Mouse (Mus musculus) bone marrow, adult 2 months (tissue): ENCODE data around the gene Cpa5.

Experiments used
- CTCF ChIP-seq: fragments of 200-500 bp; IDR thresholded peaks from 2 replicates; pipeline ENCODE4 v1.5.1; 2011; ENCODE audit warnings: low read length, control low read depth; ENCODE audit not compliant: control insufficient read depth, insufficient read depth
- POLR2A ChIP-seq: fragments of 200-500 bp; IDR thresholded peaks from 2 replicates; pipeline ENCODE4 v1.6.1; 2011; ENCODE audit warnings: low read depth, mild to moderate bottlenecking, control low read depth, low read length, borderline replicate concordance; ENCODE audit not compliant: control insufficient read depth

DNA sequence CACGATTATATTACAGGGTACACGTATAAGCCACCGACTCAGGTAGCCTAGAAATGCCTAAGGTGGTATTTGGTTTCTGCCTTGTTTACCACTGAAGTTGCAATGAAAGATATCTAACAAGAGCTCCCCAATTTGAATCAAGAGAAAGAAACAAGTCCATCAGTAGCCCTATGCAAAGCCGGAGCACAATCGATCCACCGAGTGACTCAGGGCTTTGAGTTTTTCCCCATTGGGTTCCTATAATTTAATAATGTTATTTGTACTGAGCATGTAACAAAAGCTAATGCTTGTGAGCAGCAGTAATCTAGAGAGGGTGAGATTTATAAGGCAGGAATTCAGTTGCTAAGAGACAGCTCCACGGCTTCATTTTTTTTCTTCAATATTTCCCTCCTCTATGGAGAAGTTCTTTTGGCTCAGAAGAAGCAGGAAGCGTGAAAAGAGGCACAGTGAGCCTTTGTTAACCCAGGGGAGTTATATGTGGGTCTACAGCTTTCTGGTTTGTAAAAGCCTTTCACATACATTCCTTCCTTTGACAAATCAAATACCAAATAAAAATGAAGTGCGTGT, 64.0 kb downstream of the Cpa5 start:
- TF ChIP-seq POLR2A (no peak), CTCF (no peak)
